Mouse (Mus musculus): ENCODE data around the gene Rbm39. TPM values are rescaled to one million over a fixed set of nuclear protein-coding genes. Genes with fewer than 3 reads are reported as not detected.

Gene Rbm39
- polyA plus RNA-seq, 1 experiment from 2014 or later = 406 TPM

Other genes with a start within 250 kb of the Rbm39 start
- gene Uqcc1, start 249.9 kb downstream of the Rbm39 start, polyA plus RNA-seq (2015; fragmentation: Nextera tagmentation; extraction: Ambion mirVana) = 63.3 and 66.8 TPM in 2 replicates
- gene Gm15557, start 239.5 kb downstream of the Rbm39 start, polyA plus RNA-seq (2015; fragmentation: Nextera tagmentation; extraction: Ambion mirVana) = not detected in 2 replicates
- 0.95 and 1.8 TPM in 2 replicates for gene Gdf5, start 234.9 kb downstream of the Rbm39 start, polyA plus RNA-seq (2015; fragmentation: Nextera tagmentation; extraction: Ambion mirVana)
- 13.3 and 13.7 TPM in 2 replicates for gene Cep250, start 223.8 kb downstream of the Rbm39 start, polyA plus RNA-seq (2015; fragmentation: Nextera tagmentation; extraction: Ambion mirVana)
- 1.2 and 1.3 TPM in 2 replicates for gene 6430550D23Rik, start 172.3 kb downstream of the Rbm39 start, polyA plus RNA-seq (2015; fragmentation: Nextera tagmentation; extraction: Ambion mirVana)
- gene Ergic3, start 172.2 kb downstream of the Rbm39 start, polyA plus RNA-seq (2015; fragmentation: Nextera tagmentation; extraction: Ambion mirVana) = 407 and 448 TPM in 2 replicates
- 0.30 TPM in 1 of 2 replicates, not detected in the other for gene Fer1l4, start 127.3 kb downstream of the Rbm39 start, polyA plus RNA-seq (2015; fragmentation: Nextera tagmentation; extraction: Ambion mirVana)
- gene Spag4, start 115.1 kb downstream of the Rbm39 start, polyA plus RNA-seq (2015; fragmentation: Nextera tagmentation; extraction: Ambion mirVana) = 7.2 and 7.8 TPM in 2 replicates
- gene Cpne1, start 68.3 kb downstream of the Rbm39 start, polyA plus RNA-seq (2015; fragmentation: Nextera tagmentation; extraction: Ambion mirVana) = 23.2 and 25.8 TPM in 2 replicates
- gene Rbm12, start 68.3 kb downstream of the Rbm39 start, polyA plus RNA-seq (2015; fragmentation: Nextera tagmentation; extraction: Ambion mirVana) = 26.2 and 30.1 TPM in 2 replicates
- 21.8 and 22.3 TPM in 2 replicates for gene Gm28036, start 53.1 kb downstream of the Rbm39 start, polyA plus RNA-seq (2015; fragmentation: Nextera tagmentation; extraction: Ambion mirVana)
- gene Romo1, start 36.2 kb downstream of the Rbm39 start, polyA plus RNA-seq (2015; fragmentation: Nextera tagmentation; extraction: Ambion mirVana) = 381 and 383 TPM in 2 replicates
- 35.3 and 37.6 TPM in 2 replicates for gene Nfs1, start 36.1 kb downstream of the Rbm39 start, polyA plus RNA-seq (2015; fragmentation: Nextera tagmentation; extraction: Ambion mirVana)
- 132 and 136 TPM in 2 replicates for gene Phf20, start 16.2 kb upstream of the Rbm39 start, polyA plus RNA-seq (2015; fragmentation: Nextera tagmentation; extraction: Ambion mirVana)
- 5.9 and 7.0 TPM in 2 replicates for gene Cnbd2, start 132.1 kb upstream of the Rbm39 start, polyA plus RNA-seq (2015; fragmentation: Nextera tagmentation; extraction: Ambion mirVana)
- gene Scand1, start 132.5 kb upstream of the Rbm39 start, polyA plus RNA-seq (2015; fragmentation: Nextera tagmentation; extraction: Ambion mirVana) = 79.3 and 82.1 TPM in 2 replicates
- 18.5 and 19.4 TPM in 2 replicates for gene Epb41l1, start 240.7 kb upstream of the Rbm39 start, polyA plus RNA-seq (2015; fragmentation: Nextera tagmentation; extraction: Ambion mirVana)